Mouse (Mus musculus) lung, adult 2 months (tissue): ENCODE results near the gene B3gntl1. TPM values are rescaled to one million over a fixed set of nuclear protein-coding genes. Genes with fewer than 3 reads are reported as not detected.

ENCODE experiments used
- DNase-seq: peaks from one replicate; pipeline ENCODE4 v3.0.0; 2022
- H3K4me1 ChIP-seq: fragments of 200-500 bp; 2 replicates; pipeline ENCODE4 v1.6.1; 2011; ENCODE audit warnings: low read length; ENCODE audit not compliant: control insufficient read depth, insufficient read depth
- H3K4me3 ChIP-seq: fragments of 200-500 bp; replicated peaks from 2 replicates; pipeline ENCODE3; 2011; ENCODE audit warnings: low read depth, mild to moderate bottlenecking, control low read depth, low read length; ENCODE audit errors: extremely low read depth
- CTCF ChIP-seq: fragments of 200-500 bp; IDR thresholded peaks from 2 replicates; pipeline ENCODE4 v1.5.1; 2011; ENCODE audit warnings: mild to moderate bottlenecking, low read length, control low read depth; ENCODE audit not compliant: insufficient read depth
- POLR2A ChIP-seq: fragments of 200-500 bp; IDR thresholded peaks from 2 replicates; pipeline ENCODE4 v1.6.1; 2011; ENCODE audit warnings: low read depth, mild to moderate bottlenecking, control low read depth, low read length, borderline replicate concordance; ENCODE audit errors: extremely low read depth
- WGBS: fragments of 180-500 bp; shearing (Covaris S2); methylation state at CpG from one replicate; pipeline ENCODE4 v1.1.7; 2018; 5-methylcytosine and 5-hydroxymethylcytosine counted together
- polyA plus RNA-seq: library from polyadenylated mRNA; depleted of rRNA; stranded (reverse); fragments of >200 nt; gene quantifications from 2 replicates; pipeline ENCODE4 v1.2.3, GENCODE M21; 2012; rRNA removed

The B3gntl1 gene
- polyA plus RNA-seq, 1 experiment = 8.0 TPM

- no peak overlapping the region for H3K4me3 ChIP-seq
- TF ChIP-seq POLR2A (no peak), CTCF (no peak)
- no peaks in the 10 kb centered on the region for H3K4me1 ChIP-seq
- DNase-seq = no peak
- 89% methylated on average over 6 of the region's 6 CpGs for WGBS
Measured at GRCm38 (mm10) chr11:121605604-121606003, 67.3 kb downstream of the B3gntl1 start.

DNA sequence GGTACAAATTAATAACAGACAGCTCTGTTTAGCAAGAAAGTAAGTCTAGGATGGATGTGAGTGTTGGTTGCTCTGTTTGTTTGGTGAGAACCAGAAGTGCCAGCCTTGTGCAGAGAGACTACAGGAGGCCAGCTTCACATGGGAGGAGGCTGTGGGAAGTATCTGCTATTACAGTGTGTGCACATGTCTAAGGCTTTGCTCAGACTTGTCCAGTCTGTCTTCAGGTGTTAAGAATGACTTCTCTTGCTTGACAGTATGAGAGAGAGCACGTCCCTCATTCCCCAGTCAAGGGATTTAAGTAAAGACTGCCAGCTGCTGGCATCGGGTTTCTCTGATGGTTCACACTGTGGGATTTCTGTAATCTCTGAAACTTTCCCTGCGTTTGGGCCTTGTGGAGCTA lies 71.5 kb downstream of the B3gntl1 start:
- TF ChIP-seq POLR2A (no peak), CTCF (no peak)
- no peaks in the 10 kb centered on the region for H3K4me1 ChIP-seq
- 79% methylated on average over 3 of the region's 3 CpGs for WGBS
- no peak overlapping the region for H3K4me3 ChIP-seq
- no peak for DNase-seq

GRCm38 (mm10) chr11:121597254-121597653 lies 75.7 kb downstream of the B3gntl1 start:
- Histone ChIP-seq H3K4me1 (no peaks in the 10 kb centered on the region), H3K4me3 (no peak overlapping the region)
- no peak for DNase-seq
- 88% methylated on average over 6 of the region's 6 CpGs for WGBS
- TF ChIP-seq POLR2A (no peak), CTCF (no peak)

GRCm38 (mm10) chr11:121581856-121582255 lies 91.1 kb downstream of the B3gntl1 start:
- no peak for DNase-seq
- TF ChIP-seq POLR2A = no peak
- no peak for TF ChIP-seq CTCF
- Histone ChIP-seq H3K4me1 (no peaks in the 10 kb centered on the region), H3K4me3 (no peak overlapping the region)

Other genes starting within 250 kb of the B3gntl1 start
- gene Fn3k, start 238.2 kb downstream of the B3gntl1 start, polyA plus RNA-seq = 1.7 and 3.3 TPM in 2 replicates
- gene Tbcd, start 221.2 kb downstream of the B3gntl1 start, polyA plus RNA-seq = 39.0 and 51.3 TPM in 2 replicates
- gene Zfp750, start 153.8 kb downstream of the B3gntl1 start, polyA plus RNA-seq = 1.3 and 5.6 TPM in 2 replicates
- 35.1 and 36.0 TPM in 2 replicates for gene Metrnl, start 28.4 kb upstream of the B3gntl1 start, polyA plus RNA-seq
- gene Ptchd3, start 157.1 kb upstream of the B3gntl1 start, polyA plus RNA-seq = 0.05 TPM in 1 of 2 replicates, not detected in the other